Mouse (Mus musculus) hindbrain, embryonic 13.5 days (tissue): ENCODE data around the gene Kcnb1. TPM values are rescaled to one million over a fixed set of nuclear protein-coding genes. Genes with fewer than 3 reads are reported as not detected.

Source experiments
- ATAC-seq: fragments of 200-750 bp; cut with Nextera tagmentation; 2 replicates; pipeline ENCODE4 v1.8.0; 2017; ENCODE audit warnings: moderate TSS enrichment; ENCODE audit not compliant: low FRiP score
- H3K27ac ChIP-seq: fragments of 300-500 bp; sonication (generic); 2 replicates; pipeline ENCODE4 v1.5.1; 2015; ENCODE audit warnings: inconsistent platforms, mild to moderate bottlenecking, moderate library complexity
- H3K27me3 ChIP-seq: fragments of 300-500 bp; sonication (generic); 2 replicates; pipeline ENCODE4 v1.6.1; 2015; ENCODE audit warnings: mild to moderate bottlenecking, inconsistent platforms
- H3K36me3 ChIP-seq: fragments of 300-500 bp; sonication (generic); 2 replicates; pipeline ENCODE4 v1.6.1; 2015; ENCODE audit warnings: mild to moderate bottlenecking, inconsistent platforms
- H3K4me1 ChIP-seq: fragments of 300-500 bp; sonication (generic); replicated peaks from 2 replicates; pipeline ENCODE4 v1.6.1; 2015; ENCODE audit warnings: inconsistent platforms
- H3K4me2 ChIP-seq: fragments of 300-500 bp; sonication (generic); 2 replicates; pipeline ENCODE4 v1.6.1; 2015; ENCODE audit warnings: inconsistent platforms, mild to moderate bottlenecking, moderate library complexity
- H3K4me3 ChIP-seq: fragments of 300-500 bp; sonication (generic); 2 replicates; pipeline ENCODE4 v1.5.1; 2015; ENCODE audit warnings: mild to moderate bottlenecking, inconsistent platforms
- H3K9ac ChIP-seq: fragments of 300-500 bp; sonication (generic); 2 replicates; pipeline ENCODE4 v1.6.1; 2015; ENCODE audit warnings: mild to moderate bottlenecking, inconsistent platforms
- H3K9me3 ChIP-seq: fragments of 300-500 bp; sonication (generic); 2 replicates; pipeline ENCODE4 v1.6.1; 2016; ENCODE audit warnings: inconsistent platforms
- WGBS: fragments of 180-500 bp; shearing (Covaris S2); methylation state at CpG from one replicate; pipeline ENCODE4 v1.1.7; 2015; 5-methylcytosine and 5-hydroxymethylcytosine counted together
- polyA plus RNA-seq: library from polyadenylated mRNA; unstranded; fragments of >200 nt; fragmentation: Nextera tagmentation; extraction: Ambion mirVana; gene quantifications from 2 replicates; pipeline ENCODE4 v1.2.1, GENCODE M21; 2015

Gene Kcnb1
- 2.2 and 2.4 TPM in 2 replicates for polyA plus RNA-seq

DNA sequence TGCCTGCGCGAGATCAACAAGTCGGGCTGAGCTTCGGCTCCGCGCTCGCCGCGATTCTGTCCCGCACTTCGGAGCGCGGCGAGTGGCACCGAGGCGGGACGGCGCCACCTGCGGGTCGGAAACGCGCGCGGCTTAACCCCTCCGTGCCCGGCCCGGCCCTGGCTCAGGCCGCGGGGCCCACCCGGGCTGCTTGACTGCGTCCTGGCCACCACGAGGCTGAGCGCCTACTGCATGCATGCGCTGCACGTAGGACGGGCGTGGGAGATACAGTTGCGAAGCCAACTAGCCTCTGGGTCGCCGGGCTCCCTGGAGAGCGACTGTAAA is at the start of gene Kcnb1:
TSS of gene Kcnb1 (minus strand) at position 80 of the 324 bp plus-strand sequence.
- no peaks in the 10 kb centered on the region for H3K9me3 ChIP-seq
- peak; percentile 82 for ATAC-seq
- peaks cover 59% of the 10 kb centered on the region for H3K27me3 ChIP-seq
- peak within 1 kb of the TSS; percentile 61 for H3K4me3 ChIP-seq
- peak within 1 kb of the TSS; percentile 76 for H3K4me2 ChIP-seq
- no peaks in the 10 kb centered on the region for H3K36me3 ChIP-seq
- peak within 1 kb of the TSS; percentile 76 for H3K9ac ChIP-seq
- WGBS, result under 1% methylated on average over 39 of the region's 41 CpGs
- peaks cover 47% of the 10 kb centered on the region for H3K4me1 ChIP-seq
- peak within 1 kb of the TSS; percentile 60 for H3K27ac ChIP-seq

DNA sequence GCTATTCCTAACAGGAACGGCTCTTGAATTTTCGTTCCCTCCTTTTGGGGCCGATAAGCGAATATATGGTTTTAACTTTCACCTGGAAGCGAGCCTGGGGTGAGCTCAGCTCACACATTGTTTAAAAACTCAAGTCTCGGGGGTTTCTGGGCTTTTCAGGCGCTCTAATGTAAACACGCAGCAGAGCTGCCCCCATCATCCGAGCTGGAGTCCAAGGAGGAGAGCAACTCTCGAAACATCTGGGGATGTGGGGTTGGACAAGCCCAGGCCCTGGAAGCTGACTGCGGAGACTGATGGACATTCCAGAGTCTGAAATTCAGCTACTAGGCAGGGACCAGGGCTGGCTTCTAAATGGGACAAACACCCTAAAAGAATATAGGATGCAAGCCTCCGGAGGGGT is 49.3 kb upstream of the Kcnb1 start:
- Histone ChIP-seq H3K36me3 (no peaks in the 10 kb centered on the region), H3K9me3 (no peaks in the 10 kb centered on the region), H3K4me3 (no peak overlapping the region; the same call in 1 of the 2 replicates), H3K4me2 (peak overlapping the region; percentile 83; the same call in 1 of the 2 replicates), H3K4me1 (peaks cover 9% of the 10 kb centered on the region), H3K27me3 (peaks cover 36% of the 10 kb centered on the region), H3K27ac (no peak overlapping the region), H3K9ac (no peak overlapping the region)
- 33% methylated on average over 12 of the region's 12 CpGs for WGBS
- ATAC-seq, result no peak

GRCm38 (mm10) chr2:167237224-167237623 is 47.3 kb upstream of the Kcnb1 start:
- no peak overlapping the region for H3K4me3 ChIP-seq
- peaks cover 36% of the 10 kb centered on the region for H3K27me3 ChIP-seq
- WGBS, result 79% methylated on average over 9 of the region's 9 CpGs

GRCm38 (mm10) chr2:167236174-167236573 is 46.2 kb upstream of the Kcnb1 start:
- no peak overlapping the region for H3K4me2 ChIP-seq
- H3K36me3 ChIP-seq, result no peaks in the 10 kb centered on the region
- WGBS, result 94% methylated on average over 4 of the region's 4 CpGs
- no peak overlapping the region for H3K27ac ChIP-seq
- H3K9me3 ChIP-seq, result no peaks in the 10 kb centered on the region
- no peak for ATAC-seq
- peaks cover 33% of the 10 kb centered on the region for H3K27me3 ChIP-seq
- no peak overlapping the region for H3K9ac ChIP-seq
- H3K4me1 ChIP-seq, result peaks cover 9% of the 10 kb centered on the region
- no peak overlapping the region for H3K4me3 ChIP-seq

More at GRCm38 (mm10) chr2:167237224-167237623, 47.3 kb upstream of the Kcnb1 start:
- Histone ChIP-seq H3K9me3 (no peaks in the 10 kb centered on the region), H3K36me3 (no peaks in the 10 kb centered on the region), H3K9ac (no peak overlapping the region), H3K4me1 (peaks cover 9% of the 10 kb centered on the region), H3K27ac (no peak overlapping the region), H3K4me2 (no peak overlapping the region)
- ATAC-seq, result no peak

- Histone ChIP-seq H3K4me2 (no peak overlapping the region), H3K9ac (no peak overlapping the region), H3K4me1 (peaks cover 10% of the 10 kb centered on the region), H3K36me3 (no peaks in the 10 kb centered on the region), H3K9me3 (no peaks in the 10 kb centered on the region), H3K27ac (no peak overlapping the region), H3K4me3 (no peak overlapping the region), H3K27me3 (peaks cover 27% of the 10 kb centered on the region)
- 76% methylated on average over 17 of the region's 17 CpGs for WGBS
- ATAC-seq, result no peak
Measured at GRCm38 (mm10) chr2:167235338-167236018, 45.5 kb upstream of the Kcnb1 start.

DNA sequence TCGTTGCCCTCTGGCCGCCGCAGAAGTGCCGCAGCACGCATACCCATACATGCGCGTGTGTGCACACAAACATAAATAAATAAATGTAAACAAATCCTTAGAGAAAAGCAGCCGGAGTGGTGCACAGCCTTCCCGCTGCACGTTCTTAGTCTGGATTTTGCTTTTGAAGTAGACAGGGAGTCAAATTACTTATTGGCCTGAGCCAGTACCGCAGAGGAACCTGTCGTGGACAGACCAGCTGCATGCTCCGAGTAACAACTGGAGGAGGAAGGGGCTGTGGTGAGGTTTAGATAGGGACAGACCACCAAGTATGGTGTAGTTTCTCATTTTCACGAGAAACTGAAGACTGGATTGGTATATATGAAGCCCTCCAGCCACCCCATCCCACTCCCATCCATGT is 43.8 kb upstream of the Kcnb1 start:
- H3K4me1 ChIP-seq, result 0 out of 2 replicates have a peak, but pooled peaks cover 3% of the 10 kb centered on the region
- WGBS, result 77% methylated on average over 14 of the region's 14 CpGs
- no peak overlapping the region for H3K9ac ChIP-seq
- peaks cover 11% of the 10 kb centered on the region for H3K27me3 ChIP-seq
- H3K4me2 ChIP-seq, result no peak overlapping the region
- no peak for ATAC-seq
- H3K27ac ChIP-seq, result no peak overlapping the region
- H3K4me3 ChIP-seq, result no peak overlapping the region
- H3K36me3 ChIP-seq, result no peaks in the 10 kb centered on the region
- H3K9me3 ChIP-seq, result no peaks in the 10 kb centered on the region

- H3K9ac ChIP-seq, result no peak overlapping the region
- no peak overlapping the region for H3K27ac ChIP-seq
- WGBS, result 76% methylated on average over 5 of the region's 5 CpGs
- ATAC-seq, result no peak
- 0 out of 2 replicates have a peak, but pooled peaks cover 3% of the 10 kb centered on the region for H3K4me1 ChIP-seq
- peaks cover 4% of the 10 kb centered on the region; the same call in 1 of the 2 replicates for H3K27me3 ChIP-seq
- no peak overlapping the region for H3K4me3 ChIP-seq
- H3K36me3 ChIP-seq, result no peaks in the 10 kb centered on the region
- H3K9me3 ChIP-seq, result no peaks in the 10 kb centered on the region
- H3K4me2 ChIP-seq, result no peak overlapping the region
Measured at GRCm38 (mm10) chr2:167233009-167233335, 43.0 kb upstream of the Kcnb1 start.

DNA sequence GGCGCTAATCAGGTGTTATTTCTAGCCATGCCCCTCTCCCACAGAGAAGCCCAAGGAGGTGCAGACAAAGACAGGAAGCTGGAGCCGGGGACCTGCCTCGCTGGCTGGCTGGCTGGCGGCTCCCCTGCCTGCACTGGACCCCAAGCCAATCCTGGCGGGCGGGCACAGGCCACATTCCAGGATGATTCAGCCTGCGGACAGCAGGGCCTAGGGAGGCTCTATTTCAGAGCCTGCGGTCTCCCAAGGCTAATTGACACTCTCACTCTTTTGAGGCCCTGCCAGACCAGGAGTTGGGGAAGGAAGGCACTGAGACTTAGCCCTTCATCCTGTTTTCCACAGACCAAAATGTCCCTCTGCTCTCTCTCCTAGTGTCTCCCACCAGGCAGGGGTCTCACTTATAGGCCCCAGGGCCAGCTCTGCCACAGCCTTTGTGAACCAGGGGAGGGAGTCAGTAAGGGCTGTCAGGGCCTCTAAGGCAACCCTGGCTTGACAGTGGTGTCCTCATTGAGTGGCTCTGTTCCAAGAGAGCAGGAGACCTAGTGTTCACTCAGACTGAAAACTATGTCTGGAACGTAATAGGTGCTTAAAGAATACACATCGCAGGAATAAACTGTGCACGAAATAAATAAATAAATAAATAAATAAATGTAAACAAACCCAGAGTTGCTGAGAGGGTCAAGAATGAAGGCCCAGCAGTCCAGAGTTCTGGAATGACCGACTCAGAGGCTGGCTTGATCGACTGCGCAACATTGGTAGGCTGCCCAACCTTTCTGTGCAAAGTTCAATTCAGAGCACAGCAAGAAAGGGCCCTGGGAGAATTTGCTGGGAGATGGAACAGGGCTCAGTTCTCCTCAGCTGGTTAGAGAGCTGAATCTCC is 42.4 kb upstream of the Kcnb1 start:
- H3K9me3 ChIP-seq, result no peaks in the 10 kb centered on the region
- no peak overlapping the region for H3K4me3 ChIP-seq
- no peaks in the 10 kb centered on the region for H3K27me3 ChIP-seq
- peak overlapping the region; percentile 58; the same call in 1 of the 2 replicates for H3K27ac ChIP-seq
- H3K9ac ChIP-seq, result no peak overlapping the region
- H3K4me1 ChIP-seq, result 0 out of 2 replicates have a peak, but pooled peaks cover 3% of the 10 kb centered on the region
- H3K4me2 ChIP-seq, result no peak overlapping the region
- WGBS, result 58% methylated on average over 14 of the region's 14 CpGs
- no peak for ATAC-seq
- H3K36me3 ChIP-seq, result no peaks in the 10 kb centered on the region

DNA sequence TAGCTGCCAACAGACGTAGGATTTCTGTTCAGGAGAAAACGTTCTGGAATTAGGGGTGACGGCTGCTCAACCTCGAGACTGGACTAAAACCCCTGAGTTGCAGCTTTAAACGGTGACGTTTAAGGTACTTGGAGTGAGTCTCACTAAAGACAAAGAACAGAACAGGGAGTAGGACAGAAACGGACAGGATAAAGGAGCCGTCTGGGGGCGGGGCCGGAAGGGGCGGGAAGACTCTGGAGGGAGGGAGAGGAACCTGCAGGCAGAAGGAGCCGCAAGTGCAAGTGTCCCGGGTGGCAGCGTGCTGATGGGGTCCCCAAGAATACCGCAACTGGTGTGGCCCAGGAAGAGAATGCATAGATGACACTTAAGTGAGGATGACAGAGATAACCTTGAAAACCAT is 40.6 kb upstream of the Kcnb1 start:
- Histone ChIP-seq H3K4me1 (0 out of 2 replicates have a peak, but pooled peaks cover 3% of the 10 kb centered on the region), H3K27ac (no peak overlapping the region), H3K4me3 (no peak overlapping the region), H3K9me3 (no peaks in the 10 kb centered on the region), H3K36me3 (no peaks in the 10 kb centered on the region), H3K9ac (no peak overlapping the region), H3K27me3 (no peaks in the 10 kb centered on the region), H3K4me2 (no peak overlapping the region)
- ATAC-seq, result no peak
- WGBS, result 9% methylated on average over 15 of the region's 15 CpGs

- H3K9ac ChIP-seq, result no peak overlapping the region
- no peaks in the 10 kb centered on the region for H3K9me3 ChIP-seq
- H3K36me3 ChIP-seq, result no peaks in the 10 kb centered on the region
- H3K4me3 ChIP-seq, result no peak overlapping the region
- no peaks in the 10 kb centered on the region for H3K27me3 ChIP-seq
- no peak overlapping the region for H3K4me2 ChIP-seq
- no peak overlapping the region for H3K27ac ChIP-seq
- ATAC-seq, result no peak
- 92% methylated on average over 7 of the region's 7 CpGs for WGBS
- no peaks in the 10 kb centered on the region for H3K4me1 ChIP-seq
Measured at GRCm38 (mm10) chr2:167224937-167225336, 35.0 kb upstream of the Kcnb1 start.

DNA sequence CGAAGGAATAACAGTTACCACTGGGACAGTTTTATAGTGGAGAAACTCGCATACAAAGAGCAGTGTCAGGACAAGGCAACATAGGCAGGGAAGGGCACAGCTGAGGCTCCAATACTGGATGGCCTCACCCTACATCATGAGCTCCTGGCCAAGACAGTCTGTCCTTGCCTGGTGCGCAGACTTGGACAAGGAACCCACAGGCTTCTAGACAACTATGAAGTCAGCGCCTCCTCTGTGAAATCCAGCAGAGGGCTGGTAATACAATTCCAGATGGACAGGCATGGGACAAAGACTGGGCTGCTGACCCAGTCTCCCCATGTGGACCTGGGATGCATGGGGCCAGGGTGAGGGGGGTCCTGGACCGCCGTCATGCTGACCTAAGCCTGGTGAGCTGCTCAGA is 34.2 kb upstream of the Kcnb1 start:
- Histone ChIP-seq H3K9me3 (no peaks in the 10 kb centered on the region), H3K4me3 (no peak overlapping the region), H3K27me3 (no peaks in the 10 kb centered on the region), H3K4me1 (peaks cover under 1% of the 10 kb centered on the region; the same call in 1 of the 2 replicates), H3K4me2 (no peak overlapping the region), H3K27ac (no peak overlapping the region), H3K36me3 (no peaks in the 10 kb centered on the region), H3K9ac (no peak overlapping the region)
- ATAC-seq, result no peak
- 92% methylated on average over 6 of the region's 6 CpGs for WGBS

GRCm38 (mm10) chr2:167222152-167222551 is 32.2 kb upstream of the Kcnb1 start:
- Histone ChIP-seq H3K9ac (no peak overlapping the region; the same call in 1 of the 2 replicates), H3K9me3 (no peaks in the 10 kb centered on the region), H3K4me1 (peaks cover 2% of the 10 kb centered on the region; the same call in 1 of the 2 replicates), H3K27me3 (no peaks in the 10 kb centered on the region), H3K4me2 (no peak overlapping the region), H3K27ac (no peak overlapping the region), H3K4me3 (no peak overlapping the region), H3K36me3 (no peaks in the 10 kb centered on the region)
- ATAC-seq, result no peak; the same call in 1 of the 2 replicates
- WGBS, result 25% methylated on average over 7 of the region's 7 CpGs
